Comparison of ENCODE assay signal across 8 mouse cellular contexts in the genomic region with DNA sequence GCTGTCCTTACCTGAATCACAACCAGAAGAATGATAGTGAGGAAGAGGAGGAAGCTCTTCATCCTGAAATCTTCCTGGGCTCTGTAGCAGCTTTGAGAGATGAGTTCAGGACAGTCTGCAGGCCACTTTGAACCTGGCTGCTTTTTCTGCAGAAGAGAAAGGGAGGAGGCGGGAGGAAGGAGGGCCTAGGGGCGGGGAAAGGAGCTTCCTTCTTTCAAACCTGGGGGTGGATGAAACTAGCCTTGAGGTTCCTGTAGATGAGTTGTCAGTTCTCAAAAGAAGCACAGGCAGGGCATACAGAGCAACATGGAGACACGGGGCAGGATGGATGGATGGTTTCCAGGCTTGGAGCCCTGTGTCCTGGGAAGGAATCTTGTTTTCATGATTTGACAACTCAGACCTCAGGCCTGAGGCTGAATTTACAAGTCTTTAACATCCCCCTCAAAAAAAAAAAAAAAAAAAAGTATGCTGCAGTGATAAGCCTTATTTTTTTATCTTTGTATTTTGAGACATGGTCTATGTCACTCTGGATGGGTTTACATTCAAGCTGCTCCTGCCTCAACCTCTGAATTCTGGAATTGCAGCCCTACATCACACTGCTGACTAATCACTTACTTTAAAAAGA. TPM values are rescaled to one million over a fixed set of nuclear protein-coding genes. Genes with fewer than 3 reads are reported as not detected.
DNase-seq lines count a peak whose midpoint lies in the region; ATAC-seq and TF ChIP-seq lines count a peak whose summit lies in the region.

A gene (minus strand): TSS at position 160 of the 625 bp plus-strand sequence.

- H3K4me2 ChIP-seq in liver, embryonic 13.5 days: 0 out of 2 replicates have a peak within 1 kb of the TSS, but pooled peaks have one; percentile 12
- H3K4me2 ChIP-seq in midbrain, postnatal 0 days (ENCODE audit: low read depth, low read length, poor library complexity, severe bottlenecking): no peak within 1 kb of the TSS
- H3K4me2 ChIP-seq in hindbrain, embryonic 13.5 days: no peak within 1 kb of the TSS

- ATAC-seq in liver, embryonic 13.5 days (ENCODE audit: low read depth): no peak
- no peak for ATAC-seq in midbrain, postnatal 0 days (ENCODE audit: low FRiP score)
- ATAC-seq in hindbrain, embryonic 13.5 days (ENCODE audit: low FRiP score): no peak

- H3K4me1 ChIP-seq in liver, embryonic 13.5 days (replicated peaks): 0 out of 2 replicates have a peak, but pooled peaks cover 3% of the 10 kb centered on the region
- peaks cover 3% of the 10 kb centered on the region; the same call in 1 of the 2 replicates for H3K4me1 ChIP-seq in small intestine, adult 2 months (ENCODE audit: control insufficient read depth, insufficient read depth, insufficient read length, low read length)
- H3K4me1 ChIP-seq in midbrain, postnatal 0 days (ENCODE audit: insufficient read depth, low read length): no peaks in the 10 kb centered on the region
- no peaks in the 10 kb centered on the region for H3K4me1 ChIP-seq in hindbrain, embryonic 13.5 days (replicated peaks)

- 23% methylated on average over 3 of the region's 3 CpGs for WGBS in liver, embryonic 13.5 days (ENCODE audit: insufficient replicate concordance)
- 61% methylated on average over 3 of the region's 3 CpGs for WGBS in small intestine, adult 2 months
- 63% methylated on average over 3 of the region's 3 CpGs for WGBS in midbrain, postnatal 0 days
- 53% methylated on average over 3 of the region's 3 CpGs for WGBS in hindbrain, embryonic 13.5 days

- H3K36me3 ChIP-seq in liver, embryonic 13.5 days: no peaks in the 10 kb centered on the region
- peaks cover 13% of the 10 kb centered on the region for H3K36me3 ChIP-seq in small intestine, adult 2 months (ENCODE audit: control insufficient read depth, insufficient read depth, low read length)
- H3K36me3 ChIP-seq in midbrain, postnatal 0 days (ENCODE audit: insufficient read depth, low read length): no peaks in the 10 kb centered on the region
- no peaks in the 10 kb centered on the region for H3K36me3 ChIP-seq in hindbrain, embryonic 13.5 days

- no peak within 1 kb of the TSS for H3K9ac ChIP-seq in liver, embryonic 13.5 days
- no peak within 1 kb of the TSS for H3K9ac ChIP-seq in midbrain, postnatal 0 days (replicated peaks; ENCODE audit: low read length, poor library complexity, severe bottlenecking)
- H3K9ac ChIP-seq in hindbrain, embryonic 13.5 days: no peak within 1 kb of the TSS

- no peak for TF ChIP-seq CTCF in small intestine, adult 2 months (IDR thresholded peaks at IDR 0.05; ENCODE audit: extremely low read depth, insufficient read length, insufficient replicate concordance, low read depth, low read length)
- TF ChIP-seq CTCF in midbrain, postnatal 0 days (IDR thresholded peaks at IDR 0.05): no peak

- no peak; the same call in 1 of the 2 replicates for TF ChIP-seq POLR2A in small intestine, adult 2 months (IDR thresholded peaks at IDR 0.05; ENCODE audit: low read depth, low read length)

- peak within 1 kb of the TSS; percentile 15; the same call in 1 of the 2 replicates for H3K4me3 ChIP-seq in liver, embryonic 13.5 days (replicated peaks)
- H3K4me3 ChIP-seq in small intestine, adult 2 months (ENCODE audit: low read depth, low read length): peak within 1 kb of the TSS; percentile 56
- no peak within 1 kb of the TSS for H3K4me3 ChIP-seq in midbrain, postnatal 0 days (ENCODE audit: low read depth, low read length)
- no peak within 1 kb of the TSS for H3K4me3 ChIP-seq in hindbrain, embryonic 13.5 days

- no peak within 1 kb of the TSS for H3K27ac ChIP-seq in liver, embryonic 13.5 days
- peak within 1 kb of the TSS; percentile 61 for H3K27ac ChIP-seq in small intestine, adult 2 months (ENCODE audit: insufficient read depth, low read depth, low read length)
- no peak within 1 kb of the TSS for H3K27ac ChIP-seq in midbrain, postnatal 0 days (ENCODE audit: low read depth, low read length)
- H3K27ac ChIP-seq in hindbrain, embryonic 13.5 days: no peak within 1 kb of the TSS

- DNase-seq in CD8-positive naive resting alpha-beta T cell, adult 2 months (ENCODE audit: low read depth in 2 of 2, low spot score in 2 of 2): peak; percentile 69 to 82
- DNase-seq in adrenal gland, adult 8-10 months: no peak
- DNase-seq in liver, embryonic 13.5 days: no peak
- no peak for DNase-seq in cerebellum, adult 9-11 months
- no peak for DNase-seq in midbrain, postnatal 0 days (ENCODE audit: low spot score)
- DNase-seq in embryo, embryonic 11 days: no peak

- no peaks in the 10 kb centered on the region for H3K9me3 ChIP-seq in liver, embryonic 13.5 days (replicated peaks)
- no peaks in the 10 kb centered on the region for H3K9me3 ChIP-seq in midbrain, postnatal 0 days (ENCODE audit: low read length)
- H3K9me3 ChIP-seq in hindbrain, embryonic 13.5 days: no peaks in the 10 kb centered on the region

- H3K27me3 ChIP-seq in liver, embryonic 13.5 days: no peaks in the 10 kb centered on the region
- no peaks in the 10 kb centered on the region for H3K27me3 ChIP-seq in small intestine, adult 2 months (ENCODE audit: control insufficient read depth, insufficient read depth, low read length)
- H3K27me3 ChIP-seq in midbrain, postnatal 0 days (ENCODE audit: insufficient read depth, low read length): no peaks in the 10 kb centered on the region
- no peaks in the 10 kb centered on the region for H3K27me3 ChIP-seq in hindbrain, embryonic 13.5 days

RNA-seq across cellular contexts. Expression of the gene that starts here (rescaled TPM):
- total RNA-seq in adrenal gland, adult 8-10 months (2022): 10 to 100 TPM; 13.4 to 23.4 (median 19.6) TPM
- 24.6 and 27.7 TPM in 2 replicates for polyA plus RNA-seq in liver, embryonic 13.5 days (2015; fragmentation: Nextera tagmentation; extraction: Ambion mirVana)
- polyA plus RNA-seq in small intestine, adult 2 months (2012; rRNA removed): 21.7 and 35.1 TPM in 2 replicates
- 0.66 TPM in 1 of 2 replicates, not detected in the other for total RNA-seq in midbrain, postnatal 0 days (2014; rRNA removed)
- 2.0 and 2.7 TPM in 2 replicates for polyA plus RNA-seq in midbrain, postnatal 0 days (2015; fragmentation: Nextera tagmentation; extraction: Ambion mirVana)
- 3.9 TPM in 2 replicates for polyA plus RNA-seq in hindbrain, embryonic 13.5 days (2015; fragmentation: Nextera tagmentation; extraction: Ambion mirVana)

Comparison
In these comparisons a context has a peak if more than half of its experiments do, and no peak if none do; other contexts are left out.
1. DNase-seq: peak in CD8-positive naive resting alpha-beta T cell, adult 2 months (2 of 2); none in adrenal gland, adult 8-10 months (single experiment), liver, embryonic 13.5 days (single experiment), cerebellum, adult 9-11 months (single experiment), midbrain, postnatal 0 days (single experiment) and embryo, embryonic 11 days (single experiment).
2. H3K4me3 ChIP-seq: peak in liver, embryonic 13.5 days (single experiment) and small intestine, adult 2 months (single experiment); none in midbrain, postnatal 0 days (single experiment) and hindbrain, embryonic 13.5 days (single experiment).